Mouse (Mus musculus) cortical plate, adult 2 months (tissue): Measurements from ENCODE around the gene Necap1. TPM values are rescaled to one million over a fixed set of nuclear protein-coding genes. Genes with fewer than 3 reads are reported as not detected.
A peak's percentile ranks its signal among the peaks of the same experiment; 100 is the strongest.

ENCODE experiments used
- H3K27ac ChIP-seq: fragments of 200-500 bp; 2 replicates; pipeline ENCODE4 v1.5.1; 2012; ENCODE audit warnings: low read length, control low read depth, inconsistent platforms; ENCODE audit not compliant: insufficient read depth
- H3K4me1 ChIP-seq: fragments of 200-500 bp; 2 replicates; pipeline ENCODE4 v1.6.1; 2011; ENCODE audit warnings: low read length; ENCODE audit not compliant: control insufficient read depth, insufficient read depth
- H3K4me3 ChIP-seq: fragments of 200-500 bp; 2 replicates; pipeline ENCODE4 v1.5.1; 2011; ENCODE audit warnings: mild to moderate bottlenecking, low read length, control low read depth; ENCODE audit not compliant: insufficient read depth
- CTCF ChIP-seq: fragments of 200-500 bp; IDR thresholded peaks from 2 replicates; pipeline ENCODE4 v1.5.1; 2011; ENCODE audit warnings: mild to moderate bottlenecking, control low read depth, low read length; ENCODE audit not compliant: insufficient read depth; ENCODE audit errors: extremely low read depth
- POLR2A ChIP-seq: fragments of 200-500 bp; IDR thresholded peaks from 2 replicates; pipeline ENCODE4 v1.6.1; 2011; ENCODE audit warnings: mild to moderate bottlenecking, low read length, control low read depth; ENCODE audit not compliant: insufficient read depth; ENCODE audit errors: extremely low read depth
- polyA plus RNA-seq: library from polyadenylated mRNA; depleted of rRNA; stranded (reverse); fragments of >200 nt; gene quantifications from 2 replicates; pipeline ENCODE4 v1.2.3, GENCODE M21; 2012; rRNA removed

Necap1 gene
- polyA plus RNA-seq, 1 experiment, result 127 TPM

- TF ChIP-seq POLR2A (no peak), CTCF (no peak)
- peaks cover 4% of the 10 kb centered on the region; the same call in 1 of the 2 replicates for H3K4me1 ChIP-seq
- no peak overlapping the region for H3K27ac ChIP-seq
- no peak overlapping the region for H3K4me3 ChIP-seq
Measured at GRCm38 (mm10) chr6:122879781-122880505, 5.7 kb downstream of the Necap1 start.

- no peaks in the 10 kb centered on the region; the same call in 1 of the 2 replicates for H3K4me1 ChIP-seq
- TF ChIP-seq CTCF (no peak), POLR2A (no peak)
- no peak overlapping the region for H3K27ac ChIP-seq
- no peak overlapping the region for H3K4me3 ChIP-seq
Measured at GRCm38 (mm10) chr6:122881287-122881686, 7.0 kb downstream of the Necap1 start.

- Histone ChIP-seq H3K4me1 (no peaks in the 10 kb centered on the region; the same call in 1 of the 2 replicates), H3K4me3 (no peak overlapping the region), H3K27ac (no peak overlapping the region)
- TF ChIP-seq POLR2A, result no peak
- no peak for TF ChIP-seq CTCF
Measured at GRCm38 (mm10) chr6:122883603-122884002, 9.3 kb downstream of the Necap1 start.

- H3K4me3 ChIP-seq, result no peak overlapping the region
- H3K4me1 ChIP-seq, result no peaks in the 10 kb centered on the region
- no peak for TF ChIP-seq CTCF
- TF ChIP-seq POLR2A, result no peak
- H3K27ac ChIP-seq, result no peak overlapping the region
Measured at GRCm38 (mm10) chr6:122889599-122889998, 15.3 kb downstream of the Necap1 start.

- Histone ChIP-seq H3K27ac (no peak overlapping the region), H3K4me1 (no peaks in the 10 kb centered on the region), H3K4me3 (no peak overlapping the region)
- TF ChIP-seq CTCF, result peak; percentile 79
- TF ChIP-seq POLR2A, result no peak
Measured at GRCm38 (mm10) chr6:122892442-122893049, 18.3 kb downstream of the Necap1 start.

GRCm38 (mm10) chr6:122919922-122920321, 45.6 kb downstream of the Necap1 start:
- TF ChIP-seq POLR2A (no peak), CTCF (no peak)
- Histone ChIP-seq H3K4me1 (no peaks in the 10 kb centered on the region), H3K4me3 (no peak overlapping the region), H3K27ac (no peak overlapping the region)

GRCm38 (mm10) chr6:122921451-122921850, 47.2 kb downstream of the Necap1 start, which contains the start of gene Clec4a1:
Clec4a1 (plus strand) TSS chr6:122921848.
- Histone ChIP-seq H3K4me1 (no peaks in the 10 kb centered on the region), H3K4me3 (no peak within 1 kb of the TSS), H3K27ac (no peak within 1 kb of the TSS)
- no peak for TF ChIP-seq CTCF
- no peak for TF ChIP-seq POLR2A

GRCm38 (mm10) chr6:122934845-122935244, 60.6 kb downstream of the Necap1 start:
- TF ChIP-seq POLR2A (no peak), CTCF (no peak)
- no peaks in the 10 kb centered on the region for H3K4me1 ChIP-seq
- no peak overlapping the region for H3K4me3 ChIP-seq
- H3K27ac ChIP-seq, result no peak overlapping the region

Other genes with a start within 250 kb of the Necap1 start
- not detected in 2 replicates for gene Dppa3, start 248.1 kb upstream of the Necap1 start, polyA plus RNA-seq
- gene Nanog, start 167.0 kb upstream of the Necap1 start, polyA plus RNA-seq, result 0.10 TPM in 1 of 2 replicates, not detected in the other
- 100 and 101 TPM in 2 replicates for gene Slc2a3, start 72.8 kb upstream of the Necap1 start, polyA plus RNA-seq
- gene Foxj2, start 54.6 kb upstream of the Necap1 start, polyA plus RNA-seq, result 12.7 and 13.1 TPM in 2 replicates
- 1.5 and 1.7 TPM in 2 replicates for gene C3ar1, start 18.3 kb upstream of the Necap1 start, polyA plus RNA-seq
- gene Clec4a1, start 47.4 kb downstream of the Necap1 start, polyA plus RNA-seq, result 0.46 and 0.47 TPM in 2 replicates
- 0.65 and 0.74 TPM in 2 replicates for gene Clec4a3, start 78.0 kb downstream of the Necap1 start, polyA plus RNA-seq
- gene Clec4a4, start 115.9 kb downstream of the Necap1 start, polyA plus RNA-seq, result not detected in 2 replicates
- not detected in 2 replicates for gene Clec4b1, start 175.5 kb downstream of the Necap1 start, polyA plus RNA-seq
- gene Clec4a2, start 232.0 kb downstream of the Necap1 start, polyA plus RNA-seq, result 1.4 and 1.9 TPM in 2 replicates